Mouse (Mus musculus) retina, postnatal 1 day (tissue): ENCODE results near the gene Dcun1d1.

Experiments
- DNase-seq: peaks from one replicate; pipeline ENCODE4 v3.0.0-alpha.2; 2012

Gene Dcun1d1

DNA sequence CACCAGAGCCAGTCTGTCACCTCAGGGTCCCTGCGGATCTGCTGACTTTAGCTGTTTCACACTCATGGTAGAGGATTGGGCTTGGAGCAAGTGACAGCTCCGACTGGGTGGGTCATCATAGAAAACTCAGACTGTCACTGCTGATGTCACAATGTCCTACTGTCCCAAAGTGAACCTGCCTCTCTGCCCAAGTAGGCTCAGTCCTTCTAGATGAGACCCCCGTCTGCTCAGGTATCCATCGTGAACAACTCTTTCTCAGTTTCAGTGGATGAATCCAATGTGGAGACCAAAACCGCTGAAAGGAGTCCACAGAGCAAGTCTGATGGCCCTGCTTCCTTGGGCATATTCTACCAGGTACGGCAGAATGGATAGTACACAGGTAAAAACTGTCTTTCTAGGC, at the start of gene Dcun1d1:
Dcun1d1 (minus strand) TSS at position 101 of the 400 bp plus-strand sequence.
- DNase-seq = no peak

DNA sequence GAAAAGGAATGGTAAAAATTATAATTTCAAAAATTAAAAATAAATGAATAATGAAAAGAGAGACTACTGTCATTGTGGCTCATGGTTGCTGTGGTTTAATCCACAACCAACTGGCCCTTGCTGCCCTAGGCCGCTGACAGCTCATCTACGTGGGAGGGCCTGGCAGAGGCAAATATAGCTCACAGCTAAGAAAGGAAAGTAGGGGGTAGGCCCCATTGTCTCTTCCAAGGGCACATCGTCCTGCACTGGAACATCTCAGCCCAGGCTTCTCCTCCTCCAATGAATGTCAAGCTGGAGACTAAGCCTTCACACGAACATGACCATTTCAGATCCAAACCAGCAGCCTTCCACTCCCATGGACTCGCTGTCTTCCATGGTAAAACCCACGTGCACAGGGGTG, 49.0 kb upstream of the Dcun1d1 start:
- DNase-seq = no peak

DNA sequence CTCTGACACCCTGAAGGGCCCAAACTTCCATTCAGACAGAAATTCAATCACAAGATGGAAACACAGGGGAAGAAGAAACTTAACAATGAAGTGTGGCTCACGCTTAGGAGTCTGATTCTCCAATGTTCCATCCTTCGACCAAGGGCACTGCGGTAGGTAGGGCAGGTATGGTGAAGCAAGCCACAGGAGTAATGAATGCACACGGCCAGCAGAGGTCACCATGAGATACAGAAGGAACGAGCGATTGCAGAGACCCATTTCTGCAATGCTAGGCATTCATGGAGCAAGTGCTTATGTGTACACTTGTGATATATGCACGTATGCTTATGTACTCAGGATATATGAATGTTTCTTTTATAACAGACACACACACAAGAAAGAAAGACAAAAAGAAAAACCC, 36.3 kb upstream of the Dcun1d1 start:
- peak; percentile 32 for DNase-seq

DNA sequence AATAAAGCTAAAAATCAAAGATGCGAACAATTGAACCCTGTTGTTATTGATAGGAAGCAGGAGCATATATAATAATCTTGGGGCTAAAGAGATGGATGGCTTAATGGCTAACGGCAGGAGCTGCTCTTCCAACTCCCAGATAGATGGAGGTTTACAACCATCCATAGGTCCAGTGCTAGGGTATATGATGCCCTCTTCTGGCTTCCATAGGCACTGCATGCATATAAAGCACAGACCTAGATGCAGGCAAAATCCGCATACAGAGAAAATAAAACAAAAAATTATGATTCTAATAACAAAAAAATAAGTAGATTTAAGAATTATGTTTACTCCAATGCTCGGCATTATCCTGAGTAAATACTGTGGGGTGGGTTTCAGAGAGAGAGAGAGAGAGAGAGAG, 35.7 kb upstream of the Dcun1d1 start:
- peak; percentile 53 for DNase-seq

DNA sequence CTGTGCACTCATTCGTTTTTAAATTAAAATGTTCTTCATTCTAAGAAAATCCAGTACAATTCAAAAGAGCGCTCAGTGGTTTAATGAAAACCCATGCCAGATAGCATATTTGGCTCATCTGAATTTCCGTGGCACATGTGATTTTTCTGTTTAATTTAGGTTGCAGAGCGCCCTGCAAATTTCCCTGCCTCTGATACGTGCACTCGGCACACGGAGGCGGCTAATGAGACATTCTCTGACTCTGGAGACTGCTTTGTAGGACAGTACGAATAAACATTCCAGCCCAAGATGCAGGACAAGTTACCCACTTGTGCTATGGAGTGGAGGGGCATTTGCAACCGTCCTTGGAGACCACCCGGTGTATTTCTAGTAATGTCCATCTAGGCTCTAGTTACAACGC, 33.9 kb upstream of the Dcun1d1 start:
- DNase-seq = no peak

DNA sequence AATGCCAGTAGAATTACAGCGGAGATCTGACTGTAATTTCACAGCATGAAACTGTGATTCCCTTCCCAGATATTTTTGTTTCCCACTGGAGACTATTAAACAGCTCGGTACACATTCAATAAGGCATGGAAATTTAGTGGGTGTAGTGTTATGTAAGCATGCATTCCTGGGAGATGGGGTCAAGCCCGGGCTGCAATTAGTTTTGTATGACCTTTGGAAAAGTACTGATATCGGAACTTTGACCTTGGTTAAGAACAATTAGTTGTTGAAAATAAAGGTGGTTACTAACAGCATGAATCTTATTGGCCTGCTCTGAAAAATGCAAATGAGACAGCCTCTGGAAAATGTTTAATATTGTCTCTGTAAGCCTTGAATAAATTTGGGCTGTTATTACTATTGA, 33.2 kb upstream of the Dcun1d1 start:
- DNase-seq = no peak

DNA sequence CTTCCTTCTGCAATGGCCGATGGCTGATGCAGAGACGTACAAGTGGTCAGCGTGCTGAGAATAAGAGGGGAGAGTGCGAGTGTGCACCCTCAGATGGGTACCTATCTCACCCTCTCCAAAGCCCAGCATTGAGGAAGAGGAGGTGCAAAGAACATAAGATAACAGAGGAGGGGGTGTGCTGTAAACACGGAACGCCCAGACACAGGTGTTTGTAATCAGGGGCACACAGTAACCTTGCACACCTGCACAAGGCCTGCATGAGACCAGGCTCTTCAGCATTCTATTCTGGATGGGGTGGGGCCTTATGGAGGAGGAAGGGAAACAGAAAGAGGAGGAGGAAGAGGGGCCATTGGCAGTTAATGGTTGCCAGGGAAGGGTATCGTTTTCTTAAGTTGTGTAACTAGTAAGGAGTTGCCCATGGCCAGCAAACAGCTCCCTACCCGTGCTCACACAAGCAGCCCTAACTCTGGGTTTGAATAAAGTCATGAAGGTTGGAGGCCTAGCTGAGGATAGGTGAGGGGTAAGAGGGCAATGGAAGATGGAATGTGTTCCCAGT, 30.2 kb upstream of the Dcun1d1 start:
- no peak for DNase-seq

DNA sequence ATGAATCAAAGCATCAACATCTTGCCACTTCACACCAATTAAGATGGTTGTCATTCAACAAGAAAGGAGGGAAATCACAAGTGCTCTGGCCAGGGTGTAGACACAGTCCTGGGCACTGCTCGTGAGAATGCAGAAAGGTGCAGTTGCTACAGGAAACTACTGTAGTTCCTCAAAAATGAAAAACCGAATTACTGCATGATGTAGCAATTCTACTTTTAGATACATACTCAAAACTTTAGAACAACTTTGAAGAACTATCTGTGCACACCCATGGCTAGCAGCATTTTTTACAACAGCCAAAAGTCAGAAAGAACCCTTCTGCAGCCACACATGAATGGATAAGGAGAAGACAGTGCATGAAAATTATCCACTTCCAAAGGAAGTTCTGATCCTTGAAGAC, 29.2 kb upstream of the Dcun1d1 start:
- DNase-seq = no peak

DNA sequence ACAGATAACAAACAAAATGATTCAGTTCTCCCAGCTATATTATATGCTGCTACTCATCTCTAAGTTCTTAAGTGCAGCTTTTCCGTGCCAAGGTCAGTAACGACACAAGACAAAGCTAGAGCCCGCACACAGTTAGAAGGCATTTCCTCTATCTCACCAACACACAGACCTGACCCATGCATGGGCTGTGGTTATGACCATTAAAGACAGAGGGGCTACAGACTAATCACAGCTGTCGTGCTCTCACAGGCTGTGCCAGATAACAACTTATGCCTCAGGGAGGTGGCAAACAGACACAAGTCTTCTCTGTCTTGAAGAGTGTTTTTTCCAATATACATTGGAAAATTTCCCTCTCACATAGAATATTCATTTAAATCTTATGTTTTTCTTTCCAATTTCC, 27.7 kb upstream of the Dcun1d1 start:
- no peak for DNase-seq

DNA sequence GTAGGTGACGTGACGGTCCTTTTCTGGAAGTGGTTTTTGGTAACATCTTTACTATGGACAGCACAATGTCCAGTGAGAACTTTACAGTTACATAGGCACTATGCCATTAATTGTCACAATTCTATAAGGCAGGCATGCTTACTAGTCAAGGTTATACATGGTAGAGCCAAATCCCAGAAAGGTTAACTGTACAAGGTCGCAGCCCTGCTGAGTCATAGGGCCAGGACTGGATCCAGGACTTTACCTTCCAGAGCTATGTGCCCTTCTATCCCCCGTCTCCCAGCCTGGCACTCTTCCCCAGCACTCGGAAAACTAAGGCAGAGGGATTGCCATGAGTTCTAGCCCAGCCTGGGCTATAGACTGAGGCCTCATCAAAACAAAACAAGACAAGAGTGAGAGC, 26.7 kb upstream of the Dcun1d1 start:
- DNase-seq = no peak

DNA sequence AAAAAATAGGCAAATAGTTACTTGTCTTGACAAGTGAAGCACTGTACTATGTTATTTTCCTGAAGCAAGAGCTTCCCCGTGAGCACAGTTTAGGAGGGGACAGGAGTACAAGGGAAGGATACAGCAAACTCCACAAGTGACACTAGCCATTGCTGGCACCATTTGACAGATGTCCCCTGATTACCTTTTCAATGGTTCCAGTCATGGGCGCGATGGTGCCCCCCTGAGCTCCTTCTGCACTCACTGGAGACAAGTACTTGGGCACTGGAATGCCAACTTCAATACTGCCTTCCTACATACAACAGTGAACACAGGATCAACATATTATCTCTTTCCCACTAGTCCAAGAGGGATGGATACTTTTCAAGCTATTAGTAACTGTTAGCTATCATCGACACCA, 26.2 kb upstream of the Dcun1d1 start:
- DNase-seq = no peak

DNA sequence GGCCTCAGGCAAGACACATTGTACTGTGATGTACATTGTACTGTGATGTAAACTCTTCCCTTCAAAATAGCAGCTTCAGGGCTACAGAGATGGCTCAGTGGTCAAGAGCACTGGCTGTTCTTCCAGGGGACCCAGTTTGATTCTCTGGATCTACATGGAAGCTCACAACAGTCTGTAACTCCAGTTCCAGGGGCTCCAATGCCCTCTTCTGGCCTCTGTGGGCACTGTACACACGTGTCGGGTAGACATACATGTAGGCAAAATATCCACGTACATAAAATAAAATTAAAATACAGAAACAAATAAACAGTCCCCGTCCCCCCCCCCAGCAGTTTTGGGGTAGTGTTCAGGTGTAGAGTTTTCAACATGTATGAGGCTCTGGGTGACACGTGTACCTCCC, 25.7 kb upstream of the Dcun1d1 start:
- DNase-seq = no peak

DNA sequence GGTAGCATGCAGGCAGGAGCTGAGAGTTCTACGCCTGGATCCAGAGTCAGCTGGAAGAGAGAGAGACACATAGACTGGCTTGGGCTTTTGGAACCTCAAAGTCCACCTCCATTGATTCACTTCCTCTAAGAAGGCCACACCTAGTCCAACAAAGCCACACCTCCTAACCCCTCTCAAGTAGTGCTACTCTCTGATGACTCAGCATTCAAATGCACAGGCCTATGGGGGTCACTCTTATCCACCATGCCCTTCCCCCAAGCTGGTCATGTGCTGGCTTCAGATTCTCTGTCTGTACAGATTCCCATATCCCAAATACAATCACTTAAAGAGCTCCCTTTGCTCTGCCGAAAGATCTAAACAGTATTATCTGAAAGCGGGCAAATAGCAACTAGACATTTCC, 20.0 kb upstream of the Dcun1d1 start:
- DNase-seq = no peak

DNA sequence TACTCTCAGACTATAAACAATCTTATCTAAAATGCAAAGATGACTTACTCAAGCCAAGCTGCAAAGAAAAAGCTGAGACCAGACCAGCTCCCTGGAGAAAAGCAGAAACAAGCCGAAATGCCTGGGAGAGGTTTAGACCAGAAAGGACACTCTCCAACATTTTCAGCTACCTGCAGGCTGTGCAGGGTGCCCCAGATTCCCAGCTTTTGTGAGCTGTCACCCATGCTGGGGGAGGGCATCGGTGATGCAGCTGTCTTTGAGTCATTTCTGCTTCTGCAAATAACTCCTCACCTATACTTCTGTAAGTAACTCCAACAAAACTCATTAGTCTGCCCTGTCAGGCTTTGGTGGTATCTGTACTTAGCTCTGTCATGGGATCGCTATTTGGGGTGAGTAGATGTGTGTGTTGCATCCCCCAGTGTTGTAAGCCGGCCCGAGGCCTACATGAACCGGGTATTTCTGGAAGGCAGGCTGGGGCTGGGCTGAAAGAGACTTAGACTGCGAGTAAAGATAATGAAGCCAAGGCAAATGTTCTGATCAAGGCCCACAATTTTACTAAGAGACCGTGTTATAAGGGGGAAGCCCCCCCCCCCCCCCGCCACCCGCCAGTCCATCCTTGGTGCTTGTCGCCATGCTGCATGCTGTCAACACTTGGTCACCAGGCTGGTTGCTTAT, 17.8 kb upstream of the Dcun1d1 start:
- no peak for DNase-seq

DNA sequence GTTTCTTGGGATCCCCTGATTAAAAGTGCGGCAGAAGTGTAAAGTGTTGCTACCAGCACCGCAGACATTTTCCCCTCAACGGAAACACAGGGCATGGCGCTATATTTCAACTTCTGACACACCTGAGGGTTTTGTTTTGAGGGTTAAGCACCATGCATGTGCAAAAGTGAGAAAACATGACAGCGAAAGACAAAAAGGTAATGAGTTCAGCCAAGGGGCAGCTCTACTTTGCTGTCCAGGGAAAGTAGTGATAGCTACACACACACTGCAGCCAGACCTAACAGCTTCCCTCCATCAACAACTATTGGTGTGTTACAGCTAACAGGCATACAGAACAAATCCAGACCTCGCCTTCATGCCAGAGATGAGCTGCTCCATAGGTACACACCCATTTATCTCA, 16.6 kb upstream of the Dcun1d1 start:
- no peak for DNase-seq

DNA sequence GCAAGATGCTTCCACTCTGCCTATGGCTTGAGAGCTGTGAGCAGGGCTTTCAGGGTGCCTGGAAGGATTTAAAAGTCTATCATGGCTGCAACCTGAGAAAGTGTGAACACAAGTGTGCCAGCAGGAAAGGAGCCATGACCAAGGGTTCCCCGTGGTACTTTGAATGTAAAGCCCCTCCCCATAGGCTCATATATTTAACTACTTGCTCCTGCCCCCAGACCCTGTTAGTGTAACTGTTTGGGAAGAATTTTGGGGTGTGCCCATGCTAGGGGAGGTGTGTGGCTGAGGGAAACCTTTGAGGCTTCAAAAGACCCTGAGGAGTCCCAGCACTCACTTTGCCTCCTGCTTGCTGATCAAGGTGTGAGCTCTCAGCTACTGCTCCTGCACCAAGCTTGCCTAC, 15.9 kb upstream of the Dcun1d1 start:
- DNase-seq = no peak

DNA sequence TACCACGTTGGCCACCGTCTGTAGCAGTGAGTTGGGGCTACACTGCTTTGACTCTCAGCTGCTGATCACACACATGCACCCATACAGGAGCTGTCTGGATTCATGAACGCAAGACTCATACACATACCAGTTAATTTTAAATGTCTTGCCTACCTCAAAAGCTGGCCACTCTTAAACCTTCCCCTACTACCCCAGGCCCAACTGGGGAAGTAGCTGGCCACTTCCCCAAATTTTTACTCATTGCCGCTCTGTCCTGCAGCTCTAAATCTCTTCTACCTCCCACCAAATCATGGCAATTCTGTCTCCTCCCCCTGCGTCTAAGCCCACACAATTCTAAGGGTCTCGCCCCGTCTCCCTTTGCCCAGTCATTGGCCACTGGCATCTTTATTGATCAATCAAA, 11.0 kb upstream of the Dcun1d1 start:
- no peak for DNase-seq

DNA sequence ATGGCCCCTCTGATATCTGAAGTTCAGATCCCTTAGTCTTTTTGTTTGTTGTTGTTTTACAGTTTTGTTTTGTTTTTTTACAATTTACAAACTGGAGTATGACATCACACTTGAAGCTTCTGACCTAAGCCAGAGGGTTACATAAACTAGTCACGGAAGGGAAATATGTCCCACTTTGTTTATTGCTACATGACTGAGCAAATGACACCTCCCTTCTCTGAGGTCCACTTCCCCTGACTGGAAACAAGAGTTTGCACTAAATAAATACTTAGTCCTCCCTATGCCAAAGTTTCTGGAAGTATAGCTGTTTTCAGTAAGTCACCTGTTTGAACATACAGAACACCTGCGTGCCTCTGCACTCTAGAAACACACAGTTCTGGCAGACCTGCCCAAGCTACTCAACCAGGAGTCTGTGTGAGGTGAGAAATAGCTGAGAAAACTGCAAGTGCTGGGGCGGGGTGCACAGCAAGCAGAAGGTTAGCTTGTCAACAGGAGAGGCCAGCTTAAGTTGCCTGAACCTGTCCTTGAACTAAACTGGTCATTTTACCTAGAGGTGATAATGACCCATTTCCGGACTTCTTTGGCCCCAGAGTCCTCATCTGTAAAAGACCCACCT, 3.4 kb upstream of the Dcun1d1 start:
- no peak for DNase-seq

DNA sequence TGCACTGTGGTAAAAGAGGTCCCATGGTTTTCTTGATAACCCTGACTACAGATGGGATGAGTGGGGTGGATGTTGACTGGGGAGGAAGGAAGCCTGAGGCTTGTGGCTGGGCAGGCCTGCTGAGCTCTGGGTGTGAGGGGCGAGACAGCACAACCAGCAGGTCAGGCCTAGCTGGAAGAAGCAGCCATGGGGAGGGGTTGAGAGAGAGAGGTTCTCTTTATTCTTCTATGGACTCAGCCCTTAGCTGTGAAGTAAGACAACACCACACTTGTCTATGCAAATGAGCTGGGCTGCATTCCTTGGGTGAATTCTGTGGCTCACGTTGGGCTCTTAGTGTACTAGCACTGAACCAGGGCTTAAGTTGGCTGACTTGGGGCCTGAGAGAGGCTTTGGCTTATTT, 2.8 kb upstream of the Dcun1d1 start:
- no peak for DNase-seq

DNA sequence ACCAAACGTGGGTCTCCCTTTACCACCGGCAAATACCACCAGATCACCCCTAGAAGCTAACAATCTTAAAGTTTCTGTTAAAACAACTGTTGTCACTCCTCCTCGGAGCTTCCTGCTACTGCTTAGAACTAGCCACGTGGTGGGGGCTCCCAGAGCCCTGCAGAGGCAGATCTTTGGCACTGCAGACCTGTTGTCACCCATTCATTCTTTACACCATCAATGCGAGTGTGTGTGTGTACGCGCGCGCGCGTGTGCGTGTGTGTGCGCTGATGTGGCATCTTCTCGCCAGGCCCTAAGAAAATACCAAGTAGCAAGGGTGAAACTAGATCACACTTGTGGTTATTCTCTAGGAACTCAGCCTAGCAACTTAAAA, 3.9 kb downstream of the Dcun1d1 start:
- peak; percentile 74 for DNase-seq

DNA sequence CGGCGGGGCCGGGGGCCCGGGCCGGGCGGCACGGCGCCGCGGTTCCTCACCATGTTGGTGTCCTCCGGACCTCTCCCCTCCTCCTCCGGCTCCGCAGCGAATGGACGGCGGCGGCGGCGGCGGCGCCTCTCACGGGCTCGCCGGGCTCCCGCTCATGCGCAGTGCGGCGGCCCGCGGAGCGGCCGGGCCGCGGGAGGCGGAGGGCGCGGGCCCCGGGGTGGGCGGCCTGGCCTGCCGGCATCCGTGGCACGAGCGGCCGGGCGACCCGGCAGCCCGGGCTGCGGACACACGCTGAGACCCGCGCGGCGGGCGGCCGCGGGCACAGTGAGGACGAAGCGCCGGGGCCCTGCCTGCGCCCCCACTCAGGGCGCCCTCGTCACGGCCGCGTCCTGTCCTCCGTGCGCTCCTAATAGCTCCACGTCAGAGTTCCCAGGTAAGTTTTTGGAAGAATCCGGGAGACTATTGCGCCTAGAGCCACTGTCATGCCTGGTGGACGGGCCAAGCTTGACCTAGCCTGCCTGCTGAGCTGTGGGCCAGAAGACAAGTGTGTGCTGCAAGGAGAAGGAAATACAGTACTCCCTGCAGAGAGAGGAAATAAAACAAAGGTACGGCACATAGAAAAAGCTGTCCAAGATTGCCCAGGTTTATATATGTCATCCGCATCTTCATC, 4.4 kb downstream of the Dcun1d1 start:
- peak; percentile 88 for DNase-seq

DNA sequence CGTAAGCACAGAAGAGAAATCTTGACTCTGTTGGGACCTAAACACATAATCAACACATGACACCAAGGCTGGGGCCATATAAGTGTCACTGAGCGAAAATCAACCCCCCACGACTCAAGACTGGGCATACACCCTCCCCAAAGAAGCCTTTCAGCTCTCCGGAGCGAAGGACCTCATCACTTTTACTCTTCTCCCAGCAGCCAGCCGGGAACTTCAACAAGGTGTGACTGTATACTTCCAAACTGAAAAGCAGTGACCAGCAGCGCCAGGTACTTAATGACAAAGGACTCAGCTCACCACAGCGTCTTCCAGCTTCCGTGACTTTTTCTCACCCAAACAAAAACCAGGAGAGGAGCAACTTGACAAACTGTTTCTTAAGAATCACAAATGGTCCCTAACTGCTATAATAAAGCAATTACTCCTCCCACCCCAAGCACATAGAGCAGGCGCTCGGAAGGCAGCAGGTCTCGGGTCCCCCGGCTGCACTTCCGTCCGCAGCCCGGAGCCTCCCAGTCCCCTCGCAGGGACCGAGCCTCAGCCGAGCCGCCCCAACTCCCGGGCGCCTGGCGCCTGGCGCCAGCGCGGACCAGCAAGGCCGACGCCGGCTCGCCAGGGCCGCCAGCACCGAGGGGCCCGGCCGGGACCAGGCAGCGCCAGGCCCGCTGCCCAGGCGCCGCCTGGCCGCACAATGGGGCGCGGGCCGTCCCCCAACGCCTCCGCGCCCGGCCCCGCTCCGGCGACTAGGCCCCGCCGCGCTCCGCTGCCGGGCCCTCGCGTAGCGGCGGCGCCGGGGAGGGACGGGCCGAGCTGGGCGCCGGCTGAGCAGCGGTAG, 5.1 kb downstream of the Dcun1d1 start:
- peak; percentile 57 for DNase-seq

DNA sequence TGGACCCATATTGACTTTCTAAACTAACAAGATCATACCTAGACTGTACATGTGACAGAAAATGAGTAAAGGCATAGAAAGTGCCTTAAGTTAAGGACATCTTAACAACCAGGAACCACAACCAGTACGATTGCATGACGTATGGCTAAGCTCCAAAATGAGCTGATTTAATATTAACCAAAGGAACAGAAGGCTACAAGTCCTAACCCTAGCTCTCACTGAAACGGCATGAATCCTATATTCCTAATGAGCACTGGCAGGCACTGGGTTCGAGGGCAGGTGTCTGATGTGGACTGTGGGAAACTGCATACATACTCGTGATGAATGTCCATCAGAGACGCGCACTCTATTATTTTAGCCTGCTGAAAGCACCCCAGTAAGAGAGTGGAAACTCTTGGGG, 5.9 kb downstream of the Dcun1d1 start:
- DNase-seq = no peak
